Mouse (Mus musculus) ES-E14 (cell line): ENCODE measurements around the gene Gm20695.

ENCODE experiments used
- CHD2 ChIP-seq: IDR thresholded peaks from 2 replicates; pipeline ENCODE4 v1.6.1; 2014; ENCODE audit warnings: mild to moderate bottlenecking, low read depth, low read length, inconsistent platforms
- HCFC1 ChIP-seq: IDR thresholded peaks from 2 replicates; pipeline ENCODE4 v1.6.1; 2012; ENCODE audit warnings: low read length, inconsistent platforms, borderline replicate concordance; ENCODE audit not compliant: insufficient read depth
- MAFK ChIP-seq: IDR thresholded peaks from 2 replicates; pipeline ENCODE4 v1.6.1; 2014; ENCODE audit warnings: mild to moderate bottlenecking, low read depth, low read length, inconsistent platforms; ENCODE audit not compliant: insufficient read depth
- ZC3H11A ChIP-seq: IDR thresholded peaks from 2 replicates; pipeline ENCODE4 v1.6.1; 2012; ENCODE audit warnings: low read depth, mild to moderate bottlenecking, inconsistent platforms, low read length, borderline replicate concordance
- ZNF384 ChIP-seq: IDR thresholded peaks from 2 replicates; pipeline ENCODE4 v1.6.1; 2012; ENCODE audit warnings: low read depth, low read length, inconsistent platforms

GRCm38 (mm10) chr16:3835461-3835860, 49.0 kb upstream of the Gm20695 start:
- TF ChIP-seq MAFK, result no peak
- TF ChIP-seq HCFC1, result no peak
- no peak for TF ChIP-seq ZC3H11A
- TF ChIP-seq ZNF384, result no peak
- no peak for TF ChIP-seq CHD2
